Mouse (Mus musculus): ENCODE measurements around the gene Gm21983. TPM values are rescaled to one million over a fixed set of nuclear protein-coding genes. Genes with fewer than 3 reads are reported as not detected.
A peak's percentile ranks its signal among the peaks of the same experiment; 100 is the strongest.

Gm21983 gene
- polyA plus RNA-seq, 1 experiment from 2014 or later: not detected

DNA sequence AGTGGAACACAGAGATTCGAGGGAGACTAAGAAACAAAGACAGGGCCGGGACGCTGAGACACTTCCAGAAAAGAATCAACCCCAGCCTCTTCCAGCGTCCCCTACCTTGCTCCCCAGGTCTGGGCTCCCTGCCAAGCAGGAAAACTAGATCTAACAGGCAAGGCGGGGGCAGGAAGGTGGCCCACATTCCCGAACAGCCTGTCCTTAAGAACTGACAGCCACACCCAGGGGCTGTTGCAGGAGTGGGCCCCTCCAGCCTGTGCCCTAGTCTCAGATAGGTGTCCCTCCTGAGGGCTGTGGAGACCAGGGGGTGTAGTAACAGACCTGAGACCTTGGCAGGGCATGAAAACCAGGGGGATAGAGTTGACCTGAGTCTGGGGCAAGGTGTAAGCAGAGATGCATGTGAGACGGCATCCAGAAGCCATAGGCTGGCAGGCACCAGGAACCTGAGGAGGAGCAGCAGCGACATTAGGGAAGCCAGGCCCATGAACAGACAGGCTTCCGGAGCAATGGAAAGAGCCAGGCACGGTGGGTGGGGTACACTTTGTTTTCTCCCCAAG is 27.6 kb downstream of the Gm21983 start, which contains the start of gene Cyp2t4:
Gene Cyp2t4, plus strand, starts transcription at position 510 of the 560 bp plus-strand sequence.
- Histone ChIP-seq H3K9me3 (no peaks in the 10 kb centered on the region), H3K4me2 (replicated peaks) (no peak within 1 kb of the TSS; the same call in 1 of the 2 replicates), H3K4me3 (replicated peaks) (no peak within 1 kb of the TSS), H3K9ac (no peak within 1 kb of the TSS), H3K27ac (0 out of 2 replicates have a peak within 1 kb of the TSS, but pooled peaks have one; percentile 27), H3K36me3 (peaks cover 1% of the 10 kb centered on the region; the same call in 1 of the 2 replicates), H3K27me3 (replicated peaks) (no peaks in the 10 kb centered on the region), H3K4me1 (replicated peaks) (peaks cover 4% of the 10 kb centered on the region; the same call in 1 of the 2 replicates)
- 52% methylated on average over 10 of the region's 10 CpGs for WGBS
- ATAC-seq: peak; percentile 79

DNA sequence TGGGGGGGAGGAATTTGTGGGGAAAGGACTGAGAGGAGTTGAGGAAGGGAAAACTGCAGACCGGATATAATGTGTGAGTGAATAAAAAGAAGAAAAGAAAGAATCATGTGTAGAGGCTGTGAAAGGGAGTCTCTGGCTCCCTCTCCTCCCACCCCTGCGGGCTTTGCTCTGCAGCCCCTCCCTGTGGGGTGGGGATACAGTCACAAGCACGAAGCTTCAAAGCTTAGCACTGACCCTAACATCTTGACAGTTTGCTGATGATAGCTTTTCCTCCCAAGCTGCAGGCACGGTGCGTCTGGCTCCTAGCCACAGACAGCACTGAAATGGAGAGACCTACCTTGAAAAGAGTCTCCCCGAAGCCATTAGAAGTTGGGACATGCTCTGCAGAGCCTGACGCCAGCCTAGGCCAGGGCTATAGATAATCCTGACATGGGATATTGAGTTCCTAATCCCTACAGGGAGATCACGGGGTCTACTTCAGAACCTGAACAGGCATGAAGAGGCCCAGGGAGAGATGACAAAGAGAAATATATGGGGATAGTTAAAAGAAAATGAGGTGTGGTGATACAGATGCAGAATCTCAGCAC is 44.4 kb downstream of the Gm21983 start:
- Histone ChIP-seq H3K4me1 (replicated peaks) (0 out of 2 replicates have a peak, but pooled peaks cover 5% of the 10 kb centered on the region), H3K36me3 (no peaks in the 10 kb centered on the region), H3K9ac (no peak overlapping the region), H3K4me3 (replicated peaks) (no peak overlapping the region), H3K4me2 (replicated peaks) (no peak overlapping the region), H3K27ac (no peak overlapping the region), H3K27me3 (replicated peaks) (no peaks in the 10 kb centered on the region), H3K9me3 (no peaks in the 10 kb centered on the region)
- WGBS: 56% methylated on average over 8 of the region's 8 CpGs
- ATAC-seq: no peak

DNA sequence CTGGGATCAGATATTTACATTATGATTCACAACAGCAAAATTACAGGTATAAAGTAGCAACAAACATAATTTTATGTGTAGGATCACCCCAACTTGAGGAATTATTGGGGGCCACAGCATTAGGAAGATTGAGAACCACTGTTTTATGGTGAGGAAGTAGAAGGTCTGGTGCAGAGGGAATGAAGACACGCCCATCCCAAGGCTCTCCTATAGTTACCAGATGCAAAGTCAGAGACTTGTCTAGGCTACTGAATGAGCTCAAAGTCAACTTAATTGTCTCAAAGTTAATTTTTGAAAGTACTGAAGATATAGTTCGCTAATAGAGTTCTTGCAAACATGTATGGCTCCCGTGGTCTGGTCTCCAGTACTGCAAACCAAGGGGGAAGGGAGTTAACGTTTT is 47.1 kb downstream of the Gm21983 start:
- Histone ChIP-seq H3K27ac (no peak overlapping the region), H3K36me3 (no peaks in the 10 kb centered on the region), H3K27me3 (replicated peaks) (no peaks in the 10 kb centered on the region), H3K4me3 (replicated peaks) (no peak overlapping the region), H3K9ac (no peak overlapping the region), H3K4me2 (replicated peaks) (no peak overlapping the region), H3K9me3 (no peaks in the 10 kb centered on the region), H3K4me1 (replicated peaks) (0 out of 2 replicates have a peak, but pooled peaks cover 5% of the 10 kb centered on the region)
- ATAC-seq: no peak
- 73% methylated on average over 4 of the region's 4 CpGs for WGBS

DNA sequence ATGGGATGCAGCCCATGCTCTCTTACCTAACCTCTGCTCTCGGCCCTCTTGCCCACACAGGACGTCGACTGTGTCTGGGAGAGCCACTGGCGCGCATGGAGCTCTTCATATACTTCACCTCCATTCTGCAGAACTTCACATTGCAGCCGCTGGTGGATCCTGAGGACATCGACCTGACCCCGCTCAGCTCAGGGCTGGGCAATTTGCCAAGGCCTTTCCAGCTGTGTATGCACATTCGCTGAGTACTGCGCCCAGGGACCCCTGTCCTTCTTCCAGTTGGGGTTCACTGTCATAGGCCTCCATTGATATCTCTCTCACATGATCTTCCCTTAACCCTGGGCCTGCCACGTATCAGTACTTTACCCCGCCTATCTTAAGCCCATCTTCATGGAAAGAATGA is 47.7 kb downstream of the Gm21983 start:
- no peak overlapping the region for H3K4me3 ChIP-seq (replicated peaks)
- 0 out of 2 replicates have a peak, but pooled peaks cover 5% of the 10 kb centered on the region for H3K4me1 ChIP-seq (replicated peaks)
- H3K9me3 ChIP-seq: no peaks in the 10 kb centered on the region
- peak; percentile 65 for ATAC-seq
- no peaks in the 10 kb centered on the region for H3K36me3 ChIP-seq
- WGBS: 40% methylated on average over 12 of the region's 12 CpGs
- H3K27ac ChIP-seq: no peak overlapping the region
- H3K9ac ChIP-seq: no peak overlapping the region
- H3K4me2 ChIP-seq (replicated peaks): no peak overlapping the region
- H3K27me3 ChIP-seq (replicated peaks): no peaks in the 10 kb centered on the region

DNA sequence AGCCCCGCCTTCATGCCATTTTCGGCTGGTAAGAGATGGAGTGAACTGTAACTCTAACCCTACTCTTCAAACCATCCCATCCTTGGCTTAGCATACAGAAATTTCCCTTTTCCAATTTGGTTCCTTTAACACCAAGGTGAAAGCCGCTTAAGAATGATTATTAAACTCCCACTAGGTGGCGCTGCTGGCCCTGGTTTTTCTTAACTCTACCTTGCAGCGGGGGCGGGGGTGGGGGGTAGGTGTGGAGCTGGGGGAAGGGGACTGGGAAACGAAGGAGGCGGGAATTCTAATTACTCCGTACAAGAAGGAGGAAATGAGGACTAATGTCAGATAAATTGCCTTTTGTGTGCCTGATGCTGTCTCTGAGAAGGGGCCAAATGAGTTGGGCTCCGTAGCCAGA is 48.3 kb downstream of the Gm21983 start:
- no peak overlapping the region; the same call in 1 of the 2 replicates for H3K4me2 ChIP-seq (replicated peaks)
- H3K9ac ChIP-seq: no peak overlapping the region
- WGBS: 13% methylated on average over 10 of the region's 10 CpGs
- H3K27me3 ChIP-seq (replicated peaks): no peaks in the 10 kb centered on the region
- 0 out of 2 replicates have a peak, but pooled peaks have one; percentile 2 for ATAC-seq
- no peak overlapping the region for H3K27ac ChIP-seq
- no peaks in the 10 kb centered on the region for H3K9me3 ChIP-seq
- no peaks in the 10 kb centered on the region for H3K36me3 ChIP-seq
- 0 out of 2 replicates have a peak, but pooled peaks cover 5% of the 10 kb centered on the region for H3K4me1 ChIP-seq (replicated peaks)
- no peak overlapping the region for H3K4me3 ChIP-seq (replicated peaks)

DNA sequence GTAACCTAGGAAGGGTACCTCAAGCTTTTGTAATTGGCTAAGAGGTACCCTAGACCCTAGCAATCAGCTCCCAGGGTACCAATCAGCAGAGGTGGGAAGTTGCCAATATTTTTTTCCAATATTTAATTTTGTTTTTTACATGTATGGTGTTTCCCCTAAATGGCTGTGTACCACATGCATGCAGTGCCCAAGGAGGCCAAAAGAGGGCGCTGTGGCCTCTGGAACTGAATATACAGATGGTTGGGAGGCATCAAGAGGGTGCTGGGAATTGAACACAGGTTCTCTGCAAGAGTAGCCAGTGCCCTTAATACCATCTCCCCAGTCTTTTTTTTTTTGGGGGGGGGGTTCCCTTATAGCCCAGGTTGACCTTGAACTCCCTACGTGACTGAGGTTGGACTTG is 49.5 kb downstream of the Gm21983 start:
- no peak overlapping the region for H3K4me3 ChIP-seq (replicated peaks)
- H3K9ac ChIP-seq: no peak overlapping the region
- H3K4me2 ChIP-seq (replicated peaks): no peak overlapping the region
- H3K27me3 ChIP-seq (replicated peaks): no peaks in the 10 kb centered on the region
- no peaks in the 10 kb centered on the region for H3K36me3 ChIP-seq
- ATAC-seq: no peak
- H3K27ac ChIP-seq: no peak overlapping the region
- no peaks in the 10 kb centered on the region for H3K9me3 ChIP-seq
- 58% methylated on average over 2 of the region's 2 CpGs for WGBS
- H3K4me1 ChIP-seq (replicated peaks): 0 out of 2 replicates have a peak, but pooled peaks cover 5% of the 10 kb centered on the region

DNA sequence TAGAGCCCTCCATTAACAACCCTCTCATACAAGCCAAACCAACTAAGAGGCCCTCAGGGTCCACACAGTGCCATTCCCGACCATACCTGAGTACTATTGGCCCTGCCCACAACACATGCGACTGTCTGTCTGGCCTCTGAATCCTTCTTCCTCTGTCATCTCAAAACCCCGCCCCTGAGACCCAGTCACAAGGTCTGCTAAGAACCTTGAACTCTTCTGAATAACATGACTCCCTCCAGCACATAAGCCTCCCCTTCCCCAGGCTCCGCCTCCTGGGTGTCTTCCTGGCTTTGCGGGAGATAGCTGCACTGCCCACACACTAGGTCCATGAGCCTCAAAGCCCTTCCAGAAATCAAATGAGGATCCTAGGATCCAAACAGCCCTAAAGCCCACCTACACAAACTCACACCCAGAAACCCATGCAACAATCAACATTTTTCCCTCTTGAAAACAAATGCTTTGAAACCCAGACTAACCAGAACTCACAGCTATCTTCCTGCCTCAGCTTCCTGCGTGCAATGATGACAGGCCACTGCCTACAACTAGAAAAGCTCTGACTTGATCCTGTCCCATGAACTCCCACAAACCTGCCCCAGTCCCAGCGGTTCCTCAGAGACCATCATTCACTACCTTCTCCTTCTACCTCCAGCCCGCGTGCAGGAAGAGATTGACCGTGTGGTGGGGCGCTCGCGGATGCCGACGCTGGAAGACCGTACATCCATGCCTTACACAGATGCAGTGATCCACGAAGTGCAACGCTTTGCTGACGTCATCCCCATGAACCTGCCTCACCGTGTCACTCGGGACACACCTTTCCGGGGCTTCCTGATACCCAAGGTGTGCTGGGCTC is 50.1 kb downstream of the Gm21983 start:
- Histone ChIP-seq H3K36me3 (no peaks in the 10 kb centered on the region), H3K9ac (no peak overlapping the region), H3K4me2 (replicated peaks) (no peak overlapping the region), H3K4me1 (replicated peaks) (0 out of 2 replicates have a peak, but pooled peaks cover 5% of the 10 kb centered on the region), H3K27ac (no peak overlapping the region), H3K27me3 (replicated peaks) (no peaks in the 10 kb centered on the region), H3K9me3 (no peaks in the 10 kb centered on the region), H3K4me3 (replicated peaks) (no peak overlapping the region)
- 87% methylated on average over 22 of the region's 22 CpGs for WGBS
- peak; percentile 18; the same call in 1 of the 2 replicates for ATAC-seq

DNA sequence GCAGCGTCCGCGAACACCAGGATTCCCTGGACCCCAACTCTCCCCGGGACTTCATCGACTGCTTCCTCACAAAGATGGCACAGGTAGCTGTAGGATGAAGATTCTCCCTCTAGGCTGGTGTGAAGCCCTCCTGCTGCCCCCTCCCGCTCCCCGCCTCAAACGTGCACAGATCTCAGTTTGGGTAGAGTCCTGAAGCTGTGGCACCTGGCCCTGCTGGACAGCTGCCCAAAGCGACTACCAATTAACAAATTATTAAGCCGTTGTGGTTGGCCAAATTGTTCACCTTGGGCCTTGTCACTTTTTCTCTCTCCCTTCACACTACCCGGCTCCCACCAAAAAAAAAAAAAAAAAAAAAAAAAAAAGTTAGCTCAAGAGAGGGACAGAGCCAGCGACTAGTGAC is 51.1 kb downstream of the Gm21983 start:
- Histone ChIP-seq H3K4me1 (replicated peaks) (0 out of 2 replicates have a peak, but pooled peaks cover 5% of the 10 kb centered on the region), H3K27me3 (replicated peaks) (no peaks in the 10 kb centered on the region), H3K4me2 (replicated peaks) (no peak overlapping the region), H3K9ac (no peak overlapping the region), H3K36me3 (no peaks in the 10 kb centered on the region), H3K27ac (no peak overlapping the region), H3K9me3 (no peaks in the 10 kb centered on the region), H3K4me3 (replicated peaks) (no peak overlapping the region)
- ATAC-seq: no peak
- WGBS: 87% methylated on average over 12 of the region's 12 CpGs

DNA sequence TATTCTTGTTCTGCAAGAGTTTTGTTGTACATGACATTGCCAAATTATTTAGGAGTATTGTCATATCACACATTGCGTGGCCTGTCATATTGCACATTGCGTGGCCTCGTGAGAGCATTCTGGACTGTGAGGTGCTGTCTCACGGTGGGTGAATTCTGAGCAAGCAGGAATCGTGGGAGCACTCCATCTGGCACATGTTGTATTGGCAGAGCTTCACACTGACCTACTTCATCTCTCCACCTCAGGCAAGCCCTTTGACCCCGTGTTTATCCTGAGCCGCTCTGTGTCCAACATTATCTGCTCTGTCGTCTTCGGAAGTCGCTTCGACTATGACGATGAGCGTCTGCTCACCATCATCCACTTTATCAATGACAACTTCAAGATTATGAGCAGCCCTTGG is 51.9 kb downstream of the Gm21983 start:
- H3K9ac ChIP-seq: no peak overlapping the region
- no peak overlapping the region for H3K4me2 ChIP-seq (replicated peaks)
- H3K4me3 ChIP-seq (replicated peaks): no peak overlapping the region
- H3K36me3 ChIP-seq: no peaks in the 10 kb centered on the region
- H3K27ac ChIP-seq: no peak overlapping the region
- H3K4me1 ChIP-seq (replicated peaks): 0 out of 2 replicates have a peak, but pooled peaks cover 5% of the 10 kb centered on the region
- ATAC-seq: no peak
- H3K27me3 ChIP-seq (replicated peaks): no peaks in the 10 kb centered on the region
- H3K9me3 ChIP-seq: no peaks in the 10 kb centered on the region
- WGBS: 61% methylated on average over 13 of the region's 13 CpGs

DNA sequence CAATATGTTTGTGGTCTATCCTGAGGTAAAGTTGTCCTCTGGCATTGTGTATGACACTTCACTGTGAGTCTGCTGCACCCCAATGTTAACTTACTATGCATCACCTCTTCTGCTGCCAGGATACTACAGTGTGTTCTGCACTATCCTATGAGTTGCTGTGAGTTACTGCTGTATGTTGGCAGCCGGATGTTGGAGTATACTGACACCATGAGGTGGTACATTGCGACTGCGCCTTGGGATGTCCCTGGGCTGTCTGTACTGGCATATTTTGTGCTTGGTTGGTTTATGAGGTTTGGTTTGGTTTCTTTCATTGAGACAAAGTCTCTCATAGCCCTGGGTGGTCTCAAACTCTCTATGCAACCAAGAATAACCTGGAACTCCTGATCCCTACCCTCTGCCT is 52.7 kb downstream of the Gm21983 start:
- Histone ChIP-seq H3K4me1 (replicated peaks) (0 out of 2 replicates have a peak, but pooled peaks cover 3% of the 10 kb centered on the region), H3K9ac (no peak overlapping the region), H3K4me3 (replicated peaks) (no peak overlapping the region), H3K27me3 (replicated peaks) (no peaks in the 10 kb centered on the region), H3K4me2 (replicated peaks) (no peak overlapping the region), H3K36me3 (no peaks in the 10 kb centered on the region), H3K9me3 (no peaks in the 10 kb centered on the region), H3K27ac (no peak overlapping the region)
- peak; percentile 49; the same call in 1 of the 2 replicates for ATAC-seq
- WGBS: 49% methylated on average over 3 of the region's 3 CpGs

DNA sequence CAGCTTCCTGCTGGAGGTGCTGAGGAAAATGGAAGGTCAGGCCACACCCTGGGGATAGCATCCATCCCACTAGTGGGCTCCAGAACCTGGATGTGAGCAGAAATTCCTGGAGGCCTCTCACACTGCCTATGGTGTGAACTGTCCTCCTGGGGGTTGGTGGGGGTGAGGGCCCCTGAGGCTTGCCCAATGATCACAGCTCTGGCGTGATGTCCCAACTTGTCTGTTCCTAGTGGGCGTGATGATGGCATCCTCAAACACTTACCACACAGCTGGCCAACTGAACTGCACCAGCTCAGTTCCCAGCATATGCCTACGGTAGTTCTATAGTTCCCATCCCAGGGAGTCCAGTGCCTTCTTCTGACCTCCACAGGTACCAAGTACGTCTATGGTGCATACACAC is 55.9 kb downstream of the Gm21983 start:
- H3K4me3 ChIP-seq (replicated peaks): no peak overlapping the region
- no peak for ATAC-seq
- H3K27ac ChIP-seq: no peak overlapping the region
- WGBS: 81% methylated on average over 4 of the region's 4 CpGs
- H3K9me3 ChIP-seq: no peaks in the 10 kb centered on the region
- no peaks in the 10 kb centered on the region for H3K27me3 ChIP-seq (replicated peaks)
- no peaks in the 10 kb centered on the region for H3K4me1 ChIP-seq (replicated peaks)
- no peaks in the 10 kb centered on the region for H3K36me3 ChIP-seq
- H3K4me2 ChIP-seq (replicated peaks): no peak overlapping the region
- H3K9ac ChIP-seq: no peak overlapping the region

DNA sequence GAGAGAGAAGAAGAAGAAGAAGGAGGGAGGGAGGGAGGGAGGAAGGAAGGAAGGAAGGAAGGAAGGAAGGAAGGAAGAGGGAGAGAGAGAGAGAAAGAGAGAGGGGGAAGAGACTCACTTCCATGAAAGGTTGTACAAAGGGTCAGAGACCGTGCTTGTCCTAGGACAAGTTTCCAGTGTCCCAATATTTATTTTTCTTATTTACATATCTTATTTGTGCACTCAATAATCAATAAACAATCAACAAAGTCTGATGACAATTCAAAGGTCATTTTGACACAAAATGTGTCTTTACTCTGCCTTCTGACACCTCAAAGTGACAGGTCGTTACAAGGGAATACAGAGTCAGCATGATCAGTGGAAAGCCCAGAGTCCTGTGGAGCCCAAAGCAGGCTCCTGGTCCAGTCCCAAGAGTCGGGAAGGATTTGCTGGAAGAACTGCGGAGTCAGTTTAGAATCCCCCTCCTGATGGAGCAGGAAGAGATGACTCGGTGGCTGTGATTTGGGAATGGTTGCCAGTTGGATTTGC is 56.5 kb downstream of the Gm21983 start:
- H3K27ac ChIP-seq: no peak overlapping the region
- no peak overlapping the region for H3K9ac ChIP-seq
- no peak for ATAC-seq
- 69% methylated on average over 5 of the region's 5 CpGs for WGBS
- no peak overlapping the region for H3K4me3 ChIP-seq (replicated peaks)
- no peaks in the 10 kb centered on the region for H3K36me3 ChIP-seq
- H3K4me1 ChIP-seq (replicated peaks): no peaks in the 10 kb centered on the region
- H3K9me3 ChIP-seq: no peaks in the 10 kb centered on the region
- no peak overlapping the region for H3K4me2 ChIP-seq (replicated peaks)
- H3K27me3 ChIP-seq (replicated peaks): no peaks in the 10 kb centered on the region
